Mouse (Mus musculus): ENCODE data around the gene Akip1.
A peak's percentile ranks its signal among the peaks of the same experiment; 100 is the strongest.

Gene Akip1

DNA sequence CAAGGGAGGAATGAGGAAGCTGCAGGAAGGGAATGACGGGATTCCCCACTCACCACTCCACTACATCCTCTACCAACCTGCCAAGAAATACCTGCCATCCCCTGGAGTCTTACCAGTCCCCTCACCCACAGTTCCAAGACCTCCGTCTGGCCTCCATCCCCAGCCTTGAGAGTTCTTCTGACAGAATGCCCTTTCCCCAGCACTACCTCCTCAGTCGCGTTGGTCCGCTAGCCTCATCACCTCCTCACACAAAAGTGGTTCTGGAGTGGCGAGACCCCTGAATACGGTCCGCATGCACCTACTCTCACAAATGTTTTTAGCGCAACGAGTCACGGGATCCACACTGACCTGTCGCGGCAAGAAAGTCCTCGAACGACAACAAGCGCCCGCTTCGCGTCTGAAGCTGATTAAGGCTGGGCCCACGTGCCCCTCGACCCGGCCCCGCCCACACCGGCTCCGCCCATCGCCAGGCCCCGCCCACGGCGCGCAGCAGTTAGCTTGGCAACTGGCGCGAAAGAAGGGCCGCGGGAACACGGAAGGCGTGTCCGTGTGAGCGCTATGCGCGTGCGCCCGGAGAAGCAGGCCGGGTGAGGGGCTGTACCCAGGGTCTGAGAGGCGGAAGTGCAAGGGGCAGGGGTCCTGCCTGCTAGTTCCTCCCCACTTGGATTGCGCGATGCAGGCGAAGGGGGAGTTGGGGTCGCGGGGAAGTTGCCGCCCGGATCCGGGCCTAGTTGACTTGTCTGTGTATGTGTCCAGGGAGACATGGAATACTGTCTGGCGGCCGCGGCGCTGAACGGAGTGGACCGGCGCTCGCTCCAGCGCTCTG, at the start of gene Akip1, which contains the start of gene St5:
Akip1 (plus strand) TSS at position 501 of the 826 bp plus-strand sequence.
St5 (minus strand) TSS at position 416 of the 826 bp plus-strand sequence.
- DNase-seq (ENCODE audit: low read depth): peak; percentile 66

DNA sequence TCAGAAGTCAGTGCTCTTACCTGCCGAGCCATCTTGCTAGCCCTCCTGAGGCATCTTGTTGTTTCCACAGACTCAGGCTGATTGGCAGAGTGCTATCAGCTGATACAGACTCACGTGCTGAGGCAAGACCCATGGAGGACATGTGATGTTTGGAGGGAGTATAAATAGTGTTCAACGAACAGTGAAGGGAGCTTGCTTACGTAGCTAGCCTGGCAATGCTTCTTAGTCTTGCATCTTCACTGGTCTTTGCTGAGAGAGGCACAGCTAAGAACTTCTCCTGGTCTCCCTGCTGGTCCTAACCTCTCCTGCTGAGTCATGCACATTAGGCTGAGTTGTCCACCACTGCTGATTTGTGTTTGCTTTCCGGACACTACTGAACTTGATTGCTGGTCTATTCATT, 48.6 kb upstream of the Akip1 start:
- DNase-seq (ENCODE audit: low read depth): no peak

- DNase-seq (ENCODE audit: low read depth): no peak
These were observed 45.6 kb upstream of the Akip1 start for GRCm38 (mm10) chr7:109657884-109658283.

DNA sequence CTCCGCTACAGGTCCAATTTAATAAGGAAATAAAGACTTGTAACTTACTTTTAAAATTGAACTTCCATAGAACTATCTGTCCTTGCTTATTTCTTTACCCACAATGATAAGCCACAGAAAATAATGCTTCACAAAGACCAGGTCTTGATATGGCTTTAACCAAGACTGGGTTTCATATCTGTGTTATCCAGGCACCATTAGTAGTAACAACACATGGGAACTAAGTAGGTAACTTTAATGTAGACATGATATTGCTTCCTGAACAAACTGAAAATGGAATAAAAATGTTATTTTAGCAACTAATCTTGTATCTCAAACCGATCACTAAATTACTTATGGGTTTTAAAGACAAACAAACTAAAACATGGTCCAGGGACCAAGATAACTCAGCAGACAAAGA, 44.2 kb upstream of the Akip1 start:
- DNase-seq (ENCODE audit: low read depth): no peak

GRCm38 (mm10) chr7:109662626-109663025, 40.9 kb upstream of the Akip1 start:
- DNase-seq (ENCODE audit: low read depth): no peak

DNA sequence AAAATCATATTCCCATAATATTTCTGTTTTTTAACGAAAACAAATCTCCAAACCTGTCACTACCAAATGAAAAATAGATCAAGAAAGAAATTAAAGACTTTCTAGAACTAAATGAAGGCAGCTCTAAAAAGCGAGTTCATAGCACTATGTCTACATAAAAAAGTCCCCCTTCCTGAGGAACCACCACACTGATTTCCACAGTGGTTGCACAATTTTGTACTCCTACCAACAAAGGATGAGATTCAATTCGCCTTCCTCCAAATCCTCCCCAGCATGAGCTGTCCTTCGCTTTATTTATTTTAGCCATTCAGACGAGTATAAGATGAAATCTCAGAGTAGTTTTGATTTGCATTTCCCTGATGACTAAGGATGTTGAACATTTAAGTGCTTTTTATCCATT, 36.8 kb upstream of the Akip1 start:
- DNase-seq (ENCODE audit: low read depth): no peak

GRCm38 (mm10) chr7:109669426-109670170, 33.9 kb upstream of the Akip1 start:
- peak; percentile 28 for DNase-seq (ENCODE audit: low read depth)

GRCm38 (mm10) chr7:109671581-109672471, 31.7 kb upstream of the Akip1 start:
- DNase-seq (ENCODE audit: low read depth): peak; percentile 91

- DNase-seq (ENCODE audit: low read depth): no peak
These were observed 28.4 kb upstream of the Akip1 start for GRCm38 (mm10) chr7:109674944-109675628.

DNA sequence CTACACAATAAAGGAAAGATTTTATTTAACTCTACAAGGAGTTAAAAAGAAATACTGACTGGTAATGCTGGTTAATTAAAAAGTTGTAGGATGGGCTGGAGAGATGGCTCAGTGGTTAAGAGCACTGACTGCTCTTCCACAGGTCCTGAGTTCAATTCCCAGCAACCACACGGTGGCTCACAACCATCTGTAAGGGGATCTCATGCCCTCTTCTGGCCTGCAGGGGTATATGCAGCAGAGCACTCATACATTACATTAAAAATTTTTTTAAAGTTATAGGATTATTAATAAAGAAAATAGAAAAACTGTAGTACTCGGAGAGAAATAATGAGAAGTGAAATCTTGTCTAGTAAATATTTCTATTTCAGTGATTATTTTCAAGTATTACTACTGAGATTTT, 23.2 kb upstream of the Akip1 start:
- no peak for DNase-seq (ENCODE audit: low read depth)

DNA sequence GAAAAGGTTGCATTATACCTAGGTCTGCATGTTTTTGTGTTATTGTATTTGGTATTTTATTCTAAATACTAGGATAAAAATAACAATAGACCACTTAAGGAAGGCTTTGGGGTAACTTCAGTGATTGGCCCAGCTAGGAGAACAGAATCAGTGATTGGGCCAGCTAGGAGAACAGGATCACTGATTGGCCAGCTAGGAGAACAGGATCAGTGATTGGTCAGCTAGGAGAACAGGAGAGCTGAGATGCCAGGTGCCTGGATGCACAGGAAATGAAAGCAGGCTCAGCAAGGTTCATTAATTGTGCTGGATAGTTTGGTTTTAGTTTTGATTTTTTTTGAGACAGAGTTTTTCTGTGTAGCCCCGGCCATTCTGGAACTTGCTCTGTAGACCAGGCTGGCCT, 22.6 kb upstream of the Akip1 start:
- no peak for DNase-seq (ENCODE audit: low read depth)

GRCm38 (mm10) chr7:109686585-109687128, 16.8 kb upstream of the Akip1 start:
- DNase-seq (ENCODE audit: low read depth): no peak

DNA sequence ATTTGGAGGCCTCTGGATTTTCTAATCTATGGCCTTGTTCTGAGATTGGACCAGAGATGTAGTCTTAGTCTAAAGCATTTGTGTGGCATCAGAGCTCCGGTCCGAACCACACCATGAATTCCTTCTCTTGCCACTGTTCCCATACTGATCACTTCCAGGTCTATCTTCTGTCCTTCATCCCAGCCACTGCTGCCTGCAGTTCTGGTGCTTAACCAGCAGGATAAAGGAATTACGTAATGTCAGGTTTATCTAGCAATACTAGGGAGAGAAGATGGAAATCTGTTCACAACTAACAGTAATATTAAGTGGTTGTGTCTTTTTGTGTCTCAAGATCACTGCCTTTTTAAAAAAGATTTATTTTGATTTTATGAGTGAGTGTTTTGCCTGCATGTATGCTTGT, 13.4 kb upstream of the Akip1 start:
- no peak for DNase-seq (ENCODE audit: low read depth)

- DNase-seq (ENCODE audit: low read depth): no peak
These were observed 12.5 kb upstream of the Akip1 start for GRCm38 (mm10) chr7:109690961-109691360.

DNA sequence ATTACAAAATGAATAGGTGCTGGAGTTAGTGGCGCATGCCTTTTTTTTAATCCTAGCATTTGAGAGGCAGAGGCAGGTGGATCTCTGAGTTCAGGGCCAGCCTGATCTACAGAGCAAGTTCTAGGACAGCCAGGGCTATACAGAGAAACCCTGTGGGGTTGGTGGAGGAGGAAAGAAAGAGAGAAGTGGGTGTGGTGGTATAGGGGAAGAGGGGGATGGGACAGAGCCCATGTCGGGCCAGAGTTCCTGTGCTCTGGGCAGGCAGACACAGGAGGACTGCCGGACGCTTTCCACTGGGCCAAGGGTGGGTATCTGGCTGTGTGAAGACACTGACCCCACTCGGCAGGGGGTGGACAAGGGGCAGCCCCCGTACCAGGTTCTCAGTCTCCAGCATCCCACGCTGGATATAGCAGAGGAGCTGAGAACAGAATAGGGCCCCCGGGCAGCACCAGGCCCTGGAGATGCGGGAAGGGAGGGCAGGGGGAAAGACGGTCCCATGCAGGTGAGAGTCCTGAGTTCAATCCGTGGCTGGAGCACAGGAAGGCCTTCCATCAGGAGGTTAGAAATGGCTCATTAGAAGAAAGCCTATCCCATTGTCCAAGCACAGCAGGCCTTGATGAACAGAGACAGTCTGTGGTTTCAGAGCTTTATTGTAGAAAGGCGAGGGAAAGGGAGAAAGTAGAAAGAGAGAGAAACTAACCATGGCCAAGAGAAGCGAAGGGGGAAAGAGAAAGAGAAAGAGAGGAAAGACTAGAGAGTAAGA, 8.7 kb upstream of the Akip1 start:
- DNase-seq (ENCODE audit: low read depth): no peak

- DNase-seq (ENCODE audit: low read depth): no peak
These were observed 8.2 kb upstream of the Akip1 start for GRCm38 (mm10) chr7:109695339-109695726.

DNA sequence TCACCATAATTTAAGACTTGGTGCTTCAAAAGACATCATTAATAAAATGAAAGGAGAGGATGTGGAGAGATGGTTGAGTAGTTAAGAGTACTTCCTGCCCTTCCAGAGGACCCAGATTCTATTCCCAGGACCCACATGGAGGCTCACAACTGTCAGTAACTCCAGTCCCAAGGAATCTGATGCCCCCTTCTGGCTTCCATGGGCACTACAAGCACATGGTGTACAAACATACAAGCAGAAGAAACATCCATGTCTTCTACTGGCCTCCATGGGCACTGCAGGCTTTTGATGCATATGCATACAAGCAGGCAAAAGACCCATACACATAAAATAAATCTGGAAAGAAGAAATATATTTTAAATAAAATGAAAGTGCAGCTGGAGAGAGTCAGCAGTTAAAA, 3.3 kb upstream of the Akip1 start:
- DNase-seq (ENCODE audit: low read depth): no peak

- DNase-seq (ENCODE audit: low read depth): no peak
These were observed 769 bp upstream of the Akip1 start for GRCm38 (mm10) chr7:109702721-109703120.

DNA sequence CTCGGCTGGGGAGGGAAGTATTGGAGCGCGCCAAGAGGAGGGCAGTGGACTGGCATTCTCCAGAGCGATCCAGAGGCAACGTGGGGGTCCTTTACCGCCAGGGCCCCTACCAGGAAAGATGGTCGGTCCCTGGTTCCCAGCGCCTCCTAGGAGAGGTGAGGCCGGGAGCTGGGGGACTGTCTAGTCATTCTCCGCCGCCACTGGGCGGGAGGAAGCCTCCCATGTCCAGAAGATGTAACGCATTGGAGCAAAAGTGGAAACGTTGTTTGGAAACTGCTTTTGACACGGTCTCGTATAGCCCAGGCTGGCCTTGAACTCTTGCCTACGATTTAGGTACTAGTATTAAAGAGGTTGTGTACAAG, 507 bp downstream of the Akip1 start:
- DNase-seq (ENCODE audit: low read depth): no peak

GRCm38 (mm10) chr7:109704461-109704860, 971 bp downstream of the Akip1 start:
- DNase-seq (ENCODE audit: low read depth): no peak
